Mouse (Mus musculus) liver, postnatal 0 days (tissue): ENCODE measurements at regions not wholly inside any gene's neighbourhood (a gene's known extent, or its start where the extent isn't known, plus 50 kb on each side); places are given as distances from the start of the nearest gene placed in this dataset.

Experiments used
- CTCF ChIP-seq: sonication (generic); IDR thresholded peaks from 2 replicates; pipeline ENCODE4 v1.5.1; 2016; ENCODE audit warnings: antibody characterized with exemption, low read depth
- EP300 ChIP-seq: IDR thresholded peaks from 2 replicates; pipeline ENCODE4 v1.6.1; 2016; ENCODE audit warnings: antibody characterized with exemption, low read depth, mild to moderate bottlenecking

- TF ChIP-seq CTCF: no peak
- TF ChIP-seq EP300: no peak
These were observed 52.0 kb upstream of the Cpeb4 start for GRCm38 (mm10) chr11:31819964-31820363.
